Mouse (Mus musculus) olfactory bulb, adult 2 months (tissue): Measurements from ENCODE around the gene Exoc4. TPM values are rescaled to one million over a fixed set of nuclear protein-coding genes. Genes with fewer than 3 reads are reported as not detected.

ENCODE experiments used
- H3K27ac ChIP-seq: fragments of 200-500 bp; 2 replicates; pipeline ENCODE4 v1.5.1; 2012; ENCODE audit warnings: low read depth, low read length; ENCODE audit not compliant: insufficient read depth
- H3K4me1 ChIP-seq: fragments of 200-500 bp; 2 replicates; pipeline ENCODE4 v1.6.1; 2012; ENCODE audit warnings: low read length; ENCODE audit not compliant: control insufficient read depth, insufficient read depth
- H3K4me3 ChIP-seq: fragments of 200-500 bp; 2 replicates; pipeline ENCODE4 v1.5.1; 2012; ENCODE audit warnings: mild to moderate bottlenecking, low read depth, low read length, moderate library complexity; ENCODE audit not compliant: insufficient read depth
- CTCF ChIP-seq: fragments of 200-500 bp; IDR thresholded peaks from 2 replicates; pipeline ENCODE4 v1.5.1; 2012; ENCODE audit warnings: low read depth, mild to moderate bottlenecking, low read length, moderate library complexity; ENCODE audit not compliant: insufficient read depth
- POLR2A ChIP-seq: fragments of 200-500 bp; IDR thresholded peaks from 2 replicates; pipeline ENCODE4 v1.6.1; 2012; ENCODE audit warnings: mild to moderate bottlenecking, low read depth, low read length, moderate library complexity; ENCODE audit not compliant: insufficient read depth
- WGBS: fragments of 180-500 bp; shearing (Covaris S2); methylation state at CpG from one replicate; pipeline ENCODE4 v1.1.7; 2018; 5-methylcytosine and 5-hydroxymethylcytosine counted together
- polyA plus RNA-seq: library from polyadenylated mRNA; stranded (reverse); fragments of >200 nt; gene quantifications from 2 replicates; pipeline ENCODE4 v1.2.4, GENCODE M21; 2012; ENCODE audit warnings: low replicate concordance; ENCODE audit not compliant: missing spikeins, insufficient read depth, insufficient read length

Gene Exoc4
- polyA plus RNA-seq, 1 experiment, result not detected

DNA sequence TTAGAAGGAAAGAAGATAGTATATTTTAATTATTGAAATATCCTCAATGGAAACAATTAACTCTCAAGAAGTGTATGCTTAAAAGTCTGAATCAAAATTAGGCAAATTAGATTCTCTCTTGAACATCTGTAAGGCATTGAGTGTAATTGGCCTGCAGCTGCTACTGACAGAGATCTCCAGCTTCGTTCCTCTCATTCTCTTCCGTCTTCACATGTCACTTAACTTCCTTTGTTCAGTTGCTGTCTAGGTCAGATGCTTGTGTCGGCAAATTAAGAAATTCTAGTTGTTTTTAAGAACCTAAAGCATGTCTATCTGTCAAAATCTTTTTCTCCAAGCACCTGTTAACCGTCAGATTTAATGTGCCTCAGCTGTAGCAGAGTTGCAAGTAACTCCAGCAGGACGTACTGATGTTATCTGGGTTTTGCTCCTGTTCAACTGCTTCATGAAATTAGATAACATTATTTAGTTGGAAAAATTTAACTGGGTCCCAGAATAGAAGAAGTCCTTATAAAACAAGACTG, 269.1 kb downstream of the Exoc4 start:
- Histone ChIP-seq H3K27ac (no peak overlapping the region), H3K4me3 (no peak overlapping the region), H3K4me1 (peaks cover 5% of the 10 kb centered on the region; the same call in 1 of the 2 replicates)
- 71% methylated on average over 5 of the region's 5 CpGs for WGBS
- TF ChIP-seq POLR2A, result no peak
- no peak for TF ChIP-seq CTCF

GRCm38 (mm10) chr6:33525695-33526366, 276.9 kb downstream of the Exoc4 start:
- no peak overlapping the region for H3K27ac ChIP-seq
- TF ChIP-seq CTCF (no peak), POLR2A (no peak)

GRCm38 (mm10) chr6:33540356-33540755, 291.5 kb downstream of the Exoc4 start:
- H3K27ac ChIP-seq, result no peak overlapping the region
- 70% methylated on average over 1 of the region's 1 CpGs for WGBS
- H3K4me3 ChIP-seq, result no peak overlapping the region
- TF ChIP-seq CTCF, result no peak
- TF ChIP-seq POLR2A, result no peak
- no peaks in the 10 kb centered on the region for H3K4me1 ChIP-seq

More at GRCm38 (mm10) chr6:33525695-33526366, 276.9 kb downstream of the Exoc4 start:
- no peak overlapping the region for H3K4me3 ChIP-seq
- no peaks in the 10 kb centered on the region for H3K4me1 ChIP-seq
- WGBS, result 60% methylated on average over 7 of the region's 7 CpGs

GRCm38 (mm10) chr6:33542712-33543111, 293.8 kb downstream of the Exoc4 start:
- Histone ChIP-seq H3K27ac (no peak overlapping the region), H3K4me3 (no peak overlapping the region), H3K4me1 (no peaks in the 10 kb centered on the region)
- WGBS, result 85% methylated on average over 6 of the region's 6 CpGs
- TF ChIP-seq CTCF (no peak), POLR2A (no peak)

GRCm38 (mm10) chr6:33551934-33552333, 303.0 kb downstream of the Exoc4 start:
- WGBS, result 43% methylated on average over 4 of the region's 4 CpGs
- H3K4me3 ChIP-seq, result no peak overlapping the region

GRCm38 (mm10) chr6:33560925-33561324, 312.0 kb downstream of the Exoc4 start:
- Histone ChIP-seq H3K27ac (no peak overlapping the region), H3K4me3 (no peak overlapping the region), H3K4me1 (0 out of 2 replicates have a peak, but pooled peaks cover 2% of the 10 kb centered on the region)
- no peak for TF ChIP-seq CTCF
- TF ChIP-seq POLR2A, result no peak
- WGBS, result 94% methylated on average over 1 of the region's 1 CpGs

More at GRCm38 (mm10) chr6:33551934-33552333, 303.0 kb downstream of the Exoc4 start:
- no peak for TF ChIP-seq CTCF
- TF ChIP-seq POLR2A, result no peak
- no peak overlapping the region for H3K27ac ChIP-seq
- H3K4me1 ChIP-seq, result 0 out of 2 replicates have a peak, but pooled peaks cover 2% of the 10 kb centered on the region

- TF ChIP-seq POLR2A (no peak), CTCF (no peak)
- Histone ChIP-seq H3K4me3 (no peak overlapping the region), H3K27ac (no peak overlapping the region), H3K4me1 (0 out of 2 replicates have a peak, but pooled peaks cover 2% of the 10 kb centered on the region)
- 92% methylated on average over 2 of the region's 2 CpGs for WGBS
Measured at GRCm38 (mm10) chr6:33561911-33562310, 313.0 kb downstream of the Exoc4 start.

- 89% methylated on average over 4 of the region's 4 CpGs for WGBS
- Histone ChIP-seq H3K4me1 (no peaks in the 10 kb centered on the region), H3K27ac (no peak overlapping the region), H3K4me3 (no peak overlapping the region)
- no peak for TF ChIP-seq POLR2A
Measured at GRCm38 (mm10) chr6:33575947-33576346, 327.1 kb downstream of the Exoc4 start.

DNA sequence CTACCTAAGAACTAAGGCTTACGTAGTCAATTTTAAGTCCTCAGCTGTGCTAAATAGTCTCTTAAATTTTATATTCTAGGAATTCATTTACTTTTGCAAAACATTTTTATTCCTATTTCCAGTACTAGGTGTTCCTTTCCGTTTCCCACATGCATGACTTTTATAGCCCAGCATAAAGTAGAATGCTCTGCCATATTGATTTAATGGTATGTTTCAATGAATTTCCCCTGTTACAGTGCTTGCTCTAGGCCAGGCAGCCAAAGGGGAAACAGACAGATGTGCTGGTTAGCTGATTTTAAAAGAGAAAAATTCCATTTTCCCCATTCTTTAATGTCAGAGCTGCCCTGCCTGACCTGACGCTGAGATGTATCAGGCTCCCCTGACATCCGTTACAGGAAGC, 359.6 kb downstream of the Exoc4 start:
- 96% methylated on average over 4 of the region's 4 CpGs for WGBS
- Histone ChIP-seq H3K4me1 (no peaks in the 10 kb centered on the region), H3K27ac (no peak overlapping the region), H3K4me3 (no peak overlapping the region)
- TF ChIP-seq CTCF, result no peak

- no peak overlapping the region for H3K27ac ChIP-seq
- H3K4me3 ChIP-seq, result no peak overlapping the region
- TF ChIP-seq CTCF (no peak), POLR2A (no peak)
- no peaks in the 10 kb centered on the region for H3K4me1 ChIP-seq
- 78% methylated on average over 1 of the region's 1 CpGs for WGBS
Measured at GRCm38 (mm10) chr6:33613978-33614377, 365.1 kb downstream of the Exoc4 start.
